Mouse (Mus musculus) liver, embryonic 11.5 days (tissue): ENCODE data around the gene Proser1. TPM values are rescaled to one million over a fixed set of nuclear protein-coding genes. Genes with fewer than 3 reads are reported as not detected.
A peak's percentile ranks its signal among the peaks of the same experiment; 100 is the strongest.

Experiments
- ATAC-seq: fragments of 200-750 bp; cut with Nextera tagmentation; replicated peaks from 2 replicates; pipeline ENCODE4 v1.8.0; 2017; ENCODE audit warnings: moderate number of reproducible peaks, mild to moderate bottlenecking, moderate TSS enrichment, moderate library complexity; ENCODE audit not compliant: low FRiP score
- DNase-seq: peaks from one replicate; pipeline ENCODE4 v3.0.0-alpha.2; 2017; ENCODE audit warnings: low spot score
- H3K27ac ChIP-seq: fragments of 300-500 bp; sonication (generic); 2 replicates; pipeline ENCODE4 v1.5.1; 2014; ENCODE audit warnings: mild to moderate bottlenecking, low read depth, low read length, control low read depth
- H3K27me3 ChIP-seq: fragments of 300-500 bp; sonication (generic); replicated peaks from 2 replicates; pipeline ENCODE4 v1.6.1; 2014; ENCODE audit warnings: low read length, mixed read lengths; ENCODE audit not compliant: control insufficient read depth, insufficient read depth
- H3K36me3 ChIP-seq: fragments of 300-500 bp; sonication (generic); 2 replicates; pipeline ENCODE4 v1.6.1; 2014; ENCODE audit warnings: mild to moderate bottlenecking, low read length, moderate library complexity, mixed read lengths; ENCODE audit not compliant: control insufficient read depth, insufficient read depth
- H3K4me1 ChIP-seq: fragments of 300-500 bp; sonication (generic); replicated peaks from 2 replicates; pipeline ENCODE4 v1.6.1; 2014; ENCODE audit warnings: low read length, mixed read lengths; ENCODE audit not compliant: control insufficient read depth, insufficient read depth
- H3K4me2 ChIP-seq: fragments of 300-500 bp; sonication (generic); 2 replicates; pipeline ENCODE4 v1.6.1; 2014; ENCODE audit warnings: mild to moderate bottlenecking, control low read depth, moderate library complexity
- H3K4me3 ChIP-seq: fragments of 300-500 bp; sonication (generic); 2 replicates; pipeline ENCODE4 v1.5.1; 2014; ENCODE audit warnings: low read depth, low read length, control low read depth
- H3K9ac ChIP-seq: fragments of 300-500 bp; sonication (generic); 2 replicates; pipeline ENCODE4 v1.6.1; 2014; ENCODE audit warnings: low read depth, low read length, control low read depth
- H3K9me3 ChIP-seq: fragments of 300-500 bp; sonication (generic); 2 replicates; pipeline ENCODE4 v1.6.1; 2016; ENCODE audit warnings: low read length, inconsistent platforms, mixed read lengths; ENCODE audit not compliant: control insufficient read depth
- WGBS: fragments of 180-500 bp; shearing (Covaris S2); extraction: QIAGEN DNeasy Blood & Tissue Kit; methylation state at CpG from one replicate; pipeline ENCODE4 v1.1.7; 2014; 5-methylcytosine and 5-hydroxymethylcytosine counted together
- polyA plus RNA-seq: library from polyadenylated mRNA; unstranded; fragments of >200 nt; fragmentation: Nextera tagmentation; extraction: Ambion mirVana; gene quantifications from 2 replicates; pipeline ENCODE4 v1.2.1, GENCODE M21; 2014

The Proser1 gene
- polyA plus RNA-seq, 1 experiment from 2014 or later = 17.9 TPM

DNA sequence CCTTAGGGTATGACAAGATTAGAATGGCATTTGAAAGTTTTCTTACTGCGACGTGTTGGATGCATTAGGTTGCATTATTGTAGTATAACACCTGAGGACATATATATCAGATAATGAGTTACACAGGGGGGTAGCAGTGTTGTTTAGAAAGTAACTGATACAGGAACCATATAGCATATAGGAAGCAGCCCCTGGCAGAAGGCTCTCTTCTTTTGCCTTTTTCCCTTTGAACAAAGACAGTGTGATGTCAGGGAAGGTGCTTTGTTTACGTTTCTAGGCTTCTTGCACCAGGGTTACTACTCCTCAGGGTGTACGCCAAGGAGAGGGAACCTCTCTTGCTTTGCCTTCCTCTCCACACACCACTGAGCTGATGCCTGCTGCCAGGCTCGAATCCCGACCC is 24.9 kb downstream of the Proser1 start, which contains the start of gene Stoml3:
Stoml3 (plus strand) TSS at position 301 of the 400 bp plus-strand sequence.
- H3K4me3 ChIP-seq = no peak within 1 kb of the TSS
- no peaks in the 10 kb centered on the region for H3K9me3 ChIP-seq
- no peaks in the 10 kb centered on the region for H3K27me3 ChIP-seq
- no peak within 1 kb of the TSS for H3K9ac ChIP-seq
- no peaks in the 10 kb centered on the region for H3K36me3 ChIP-seq
- ATAC-seq (no peak), DNase-seq (no peak)
- peak within 1 kb of the TSS; percentile 50; the same call in 1 of the 2 replicates for H3K27ac ChIP-seq
- WGBS = 74% methylated on average over 6 of the region's 6 CpGs
- H3K4me1 ChIP-seq = peaks cover 9% of the 10 kb centered on the region
- no peak within 1 kb of the TSS for H3K4me2 ChIP-seq

DNA sequence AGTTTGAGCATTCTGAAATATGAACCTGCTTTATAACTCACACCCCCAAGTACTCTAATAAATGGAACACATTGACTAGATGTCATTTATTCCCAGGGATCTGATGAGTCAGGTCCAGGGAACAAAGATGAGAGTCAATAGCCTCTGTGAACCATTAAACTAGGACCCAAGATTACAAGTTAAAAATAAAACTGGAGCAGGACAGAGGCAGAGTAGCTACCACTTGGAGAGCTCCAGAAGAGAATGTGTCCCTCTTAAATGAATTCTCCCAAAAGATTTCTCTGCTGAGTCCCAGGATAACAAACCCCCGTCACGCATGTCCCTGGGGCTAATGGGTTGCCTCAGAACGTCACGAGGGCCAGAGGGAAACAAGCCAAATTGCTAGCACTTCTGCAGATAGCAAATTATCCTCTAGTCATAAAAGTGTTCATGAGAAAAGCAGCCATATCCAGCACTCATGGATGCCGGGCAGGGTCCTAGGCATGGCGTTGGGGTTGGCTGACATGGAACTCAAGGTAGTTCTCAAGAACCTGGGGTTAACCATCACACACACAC is 35.0 kb downstream of the Proser1 start:
- Histone ChIP-seq H3K27ac (no peak overlapping the region), H3K36me3 (no peaks in the 10 kb centered on the region), H3K9ac (no peak overlapping the region), H3K27me3 (no peaks in the 10 kb centered on the region), H3K9me3 (no peaks in the 10 kb centered on the region), H3K4me1 (no peaks in the 10 kb centered on the region; the same call in 1 of the 2 replicates), H3K4me2 (no peak overlapping the region), H3K4me3 (no peak overlapping the region)
- DNase-seq (no peak), ATAC-seq (no peak)
- WGBS = 78% methylated on average over 6 of the region's 6 CpGs

DNA sequence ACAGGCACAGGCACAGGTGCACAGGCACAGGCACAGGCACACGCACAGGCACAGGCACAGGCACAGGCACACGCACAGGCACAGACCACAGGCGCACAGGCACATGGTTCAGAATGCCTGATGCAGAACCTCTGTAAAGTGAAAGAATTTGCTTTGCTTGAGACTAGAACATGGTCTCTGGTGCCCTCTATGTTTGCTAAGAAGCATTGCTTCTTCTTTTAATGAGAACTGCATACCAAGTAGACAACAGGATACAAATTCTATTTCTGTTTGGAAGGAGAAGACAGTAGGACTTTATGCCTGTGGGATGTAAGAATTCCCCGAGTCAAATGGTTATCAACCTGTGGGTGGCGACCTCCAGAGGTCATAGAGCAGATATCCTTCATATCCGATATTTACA is 39.0 kb downstream of the Proser1 start:
- Histone ChIP-seq H3K4me2 (no peak overlapping the region), H3K27me3 (no peaks in the 10 kb centered on the region), H3K36me3 (no peaks in the 10 kb centered on the region), H3K4me1 (no peaks in the 10 kb centered on the region; the same call in 1 of the 2 replicates), H3K9ac (no peak overlapping the region), H3K4me3 (no peak overlapping the region), H3K27ac (no peak overlapping the region), H3K9me3 (no peaks in the 10 kb centered on the region)
- 61% methylated on average over 6 of the region's 6 CpGs for WGBS
- DNase-seq (no peak), ATAC-seq (no peak)

DNA sequence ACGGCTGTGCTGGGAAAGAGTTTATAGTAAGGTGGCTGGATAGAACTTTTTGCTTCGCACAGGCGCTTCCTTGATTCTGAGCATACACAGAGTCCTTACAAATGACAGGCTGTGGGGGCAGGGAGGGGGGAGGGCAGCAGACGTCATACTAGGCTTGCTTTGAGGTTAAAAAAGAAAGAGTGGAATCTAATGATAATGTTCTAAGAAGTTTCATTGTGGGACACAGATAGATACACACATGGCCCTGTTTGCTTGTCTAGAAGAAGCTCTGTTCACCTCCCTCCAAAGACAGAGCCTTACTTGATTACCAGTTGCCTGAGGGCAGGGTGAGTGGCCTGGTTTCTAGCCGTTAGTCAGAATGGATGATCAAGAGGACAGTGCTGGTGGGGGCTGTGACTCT is 49.6 kb downstream of the Proser1 start:
- Histone ChIP-seq H3K27me3 (no peaks in the 10 kb centered on the region), H3K9me3 (no peaks in the 10 kb centered on the region), H3K4me3 (no peak overlapping the region), H3K4me2 (no peak overlapping the region), H3K4me1 (no peaks in the 10 kb centered on the region), H3K9ac (no peak overlapping the region), H3K27ac (no peak overlapping the region), H3K36me3 (no peaks in the 10 kb centered on the region)
- DNase-seq = no peak
- WGBS = 42% methylated on average over 5 of the region's 5 CpGs
- peak; percentile 68; the same call in 1 of the 2 replicates for ATAC-seq

DNA sequence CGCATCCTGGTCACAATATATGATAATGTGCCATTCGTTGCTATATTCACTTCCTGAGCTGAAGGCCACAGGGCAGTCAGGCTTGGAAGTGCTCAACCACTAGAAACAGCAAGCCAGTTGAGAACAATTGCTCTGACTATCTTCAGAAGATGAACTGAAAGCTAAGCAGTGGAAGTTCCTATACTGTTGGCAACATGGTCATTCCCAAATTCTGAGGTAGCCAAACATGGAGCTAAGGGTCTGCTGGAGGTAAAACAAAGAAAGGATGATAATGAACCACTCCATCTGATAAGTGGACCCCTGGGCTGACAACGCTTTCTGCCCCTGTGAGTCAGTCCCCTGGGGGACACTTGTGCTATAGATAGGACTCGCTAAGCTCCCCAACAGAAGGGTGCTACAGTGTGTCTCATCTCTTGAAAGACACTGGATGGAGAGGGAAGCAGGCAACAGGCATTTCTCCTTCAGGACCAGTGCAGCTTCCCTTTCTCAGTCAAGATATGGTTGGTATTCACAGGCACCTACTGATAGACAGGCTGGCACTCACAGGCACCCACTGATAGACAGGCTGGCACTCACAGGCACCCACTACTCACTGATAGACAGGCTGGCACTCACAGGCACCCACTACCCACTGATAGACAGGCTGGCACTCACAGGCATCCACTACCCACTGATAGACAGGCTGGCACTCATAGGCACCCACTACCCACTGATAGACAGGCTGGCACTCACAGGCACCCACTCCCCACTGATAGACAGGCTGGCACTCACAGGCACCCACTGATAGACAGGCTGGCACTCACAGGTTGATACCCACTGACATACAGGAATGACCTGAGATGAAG is 51.0 kb downstream of the Proser1 start:
- no peak for DNase-seq
- no peaks in the 10 kb centered on the region for H3K9me3 ChIP-seq
- H3K9ac ChIP-seq = no peak overlapping the region
- no peaks in the 10 kb centered on the region for H3K27me3 ChIP-seq
- no peaks in the 10 kb centered on the region for H3K4me1 ChIP-seq
- no peak overlapping the region for H3K4me3 ChIP-seq
- no peaks in the 10 kb centered on the region for H3K36me3 ChIP-seq
- ATAC-seq = no peak
- 62% methylated on average over 4 of the region's 4 CpGs for WGBS
- no peak overlapping the region for H3K27ac ChIP-seq
- H3K4me2 ChIP-seq = no peak overlapping the region

DNA sequence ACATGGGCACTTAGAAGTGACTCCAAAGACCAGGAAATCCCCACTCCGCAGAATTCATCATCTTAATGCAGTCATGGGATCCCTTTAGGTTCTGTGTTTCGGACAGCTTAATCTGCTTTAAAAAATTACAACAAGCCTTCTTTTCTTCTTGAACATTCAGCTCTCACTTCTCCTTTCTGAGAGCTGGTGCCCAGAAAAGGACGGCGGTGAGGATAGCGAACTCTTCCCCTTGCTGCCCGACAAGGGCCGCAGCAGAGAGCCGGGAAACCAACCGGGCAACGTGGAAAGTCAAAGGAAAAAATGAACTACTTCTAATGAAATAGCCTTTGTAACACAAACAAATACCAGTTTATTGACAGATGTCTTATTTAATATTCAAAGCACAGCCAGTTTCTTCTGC is 59.3 kb downstream of the Proser1 start:
- H3K27me3 ChIP-seq = no peaks in the 10 kb centered on the region
- WGBS = 87% methylated on average over 10 of the region's 10 CpGs
- H3K4me2 ChIP-seq = no peak overlapping the region
- ATAC-seq = no peak
- no peaks in the 10 kb centered on the region for H3K4me1 ChIP-seq
- no peaks in the 10 kb centered on the region for H3K9me3 ChIP-seq
- no peak overlapping the region for H3K4me3 ChIP-seq
- no peak overlapping the region for H3K27ac ChIP-seq
- no peak overlapping the region for H3K9ac ChIP-seq
- H3K36me3 ChIP-seq = no peaks in the 10 kb centered on the region
- DNase-seq = no peak

DNA sequence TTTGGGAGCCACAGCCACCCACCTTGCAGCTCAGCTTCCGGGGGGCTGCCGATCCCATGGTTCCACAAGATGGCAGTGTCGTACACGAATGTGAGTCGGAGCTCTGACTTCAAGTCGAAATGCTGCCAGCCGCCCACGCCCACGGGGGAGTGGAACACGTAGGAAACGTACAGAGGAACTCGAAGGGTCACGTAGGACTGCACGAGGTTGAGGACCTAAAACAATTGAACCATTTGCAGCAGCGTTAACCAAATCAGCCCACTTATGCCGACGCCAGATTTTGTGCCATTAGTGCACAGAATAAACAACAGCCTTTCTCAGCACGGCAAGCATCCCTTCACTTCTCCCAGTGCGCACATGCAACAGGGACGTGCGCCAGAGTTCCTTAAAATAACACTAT is 62.3 kb downstream of the Proser1 start:
- Histone ChIP-seq H3K9me3 (no peaks in the 10 kb centered on the region), H3K27ac (no peak overlapping the region), H3K4me2 (peak overlapping the region; percentile 48), H3K4me3 (peak overlapping the region; percentile 25), H3K27me3 (no peaks in the 10 kb centered on the region), H3K9ac (no peak overlapping the region), H3K36me3 (no peaks in the 10 kb centered on the region), H3K4me1 (no peaks in the 10 kb centered on the region)
- ATAC-seq = no peak
- 12% methylated on average over 21 of the region's 21 CpGs for WGBS
- peak; percentile 75 for DNase-seq

DNA sequence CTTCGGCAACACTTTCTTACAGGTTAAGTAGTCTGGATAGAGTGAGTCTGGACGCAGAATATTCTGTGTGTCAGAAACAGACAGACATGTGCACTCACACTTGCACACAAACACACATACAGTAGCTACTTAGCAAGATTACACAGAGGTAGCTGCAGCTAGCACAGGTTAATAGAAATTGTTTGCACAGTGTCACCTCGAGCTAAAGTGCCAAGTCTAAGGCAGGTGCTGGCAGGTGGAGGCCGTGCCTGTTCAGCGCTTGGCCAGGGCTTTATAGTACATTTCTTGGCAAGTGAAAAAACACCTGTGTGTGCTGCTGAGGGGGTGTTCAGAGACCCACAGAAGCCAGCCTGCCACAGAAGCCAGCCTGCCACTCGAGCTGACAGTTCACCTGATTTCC is 66.8 kb downstream of the Proser1 start:
- H3K4me2 ChIP-seq = no peak overlapping the region
- no peak for DNase-seq
- 74% methylated on average over 6 of the region's 6 CpGs for WGBS

More for the DNA sequence above, 66.8 kb downstream of the Proser1 start:
- H3K4me1 ChIP-seq = no peaks in the 10 kb centered on the region
- no peak for ATAC-seq
- no peak overlapping the region for H3K4me3 ChIP-seq
- no peak overlapping the region for H3K9ac ChIP-seq
- H3K9me3 ChIP-seq = no peaks in the 10 kb centered on the region
- no peak overlapping the region for H3K27ac ChIP-seq
- H3K27me3 ChIP-seq = no peaks in the 10 kb centered on the region
- H3K36me3 ChIP-seq = no peaks in the 10 kb centered on the region
